Mouse (Mus musculus): ENCODE measurements around the gene Slc35c2. TPM values are rescaled to one million over a fixed set of nuclear protein-coding genes. Genes with fewer than 3 reads are reported as not detected.
A peak's percentile ranks its signal among the peaks of the same experiment; 100 is the strongest.

Gene Slc35c2
- polyA plus RNA-seq, 1 experiment = 82.3 TPM

- H3K36me3 ChIP-seq (ENCODE audit: control insufficient read depth, insufficient read depth, low read length) = no peaks in the 10 kb centered on the region
- 2% methylated on average over 57 of the region's 60 CpGs for WGBS
- peak; percentile 4 for DNase-seq
- 0 out of 2 replicates have a peak within 1 kb of the TSS, but pooled peaks have one; percentile 2 for H3K4me3 ChIP-seq (ENCODE audit: control insufficient read depth, insufficient read depth, low read length)
- no peaks in the 10 kb centered on the region for H3K4me1 ChIP-seq (replicated peaks; ENCODE audit: control insufficient read depth, insufficient read depth, low read length)
- H3K27me3 ChIP-seq (ENCODE audit: control insufficient read depth, insufficient read depth, low read length) = peaks cover 22% of the 10 kb centered on the region
- TF ChIP-seq POLR2A (IDR thresholded peaks at IDR 0.05; ENCODE audit: control insufficient read depth, extremely low read depth, insufficient read depth, low read length, poor library complexity) = no peak
- no peak for TF ChIP-seq CTCF (IDR thresholded peaks at IDR 0.05; ENCODE audit: borderline replicate concordance, control insufficient read depth, extremely low read depth, insufficient read depth, low read length, poor library complexity)
- H3K27ac ChIP-seq (ENCODE audit: control insufficient read depth, insufficient read depth, low read length) = no peak within 1 kb of the TSS
Observed at GRCm38 (mm10) chr2:165234613-165235291, 52.9 kb downstream of the Slc35c2 start, which contains the start of gene Cdh22. TSS of gene Cdh22 (minus strand) at chr2:165234853.

GRCm38 (mm10) chr2:165234291-165234612 is 53.4 kb downstream of the Slc35c2 start:
- Histone ChIP-seq H3K4me3 (ENCODE audit: control insufficient read depth, insufficient read depth, low read length) (0 out of 2 replicates have a peak overlapping the region, but pooled peaks have one; percentile 2), H3K27ac (ENCODE audit: control insufficient read depth, insufficient read depth, low read length) (no peak overlapping the region), H3K27me3 (ENCODE audit: control insufficient read depth, insufficient read depth, low read length) (peaks cover 22% of the 10 kb centered on the region), H3K36me3 (ENCODE audit: control insufficient read depth, insufficient read depth, low read length) (no peaks in the 10 kb centered on the region), H3K4me1 (replicated peaks; ENCODE audit: control insufficient read depth, insufficient read depth, low read length) (no peaks in the 10 kb centered on the region)
- DNase-seq = no peak
- 2% methylated on average over 41 of the region's 41 CpGs for WGBS
- TF ChIP-seq POLR2A (IDR thresholded peaks at IDR 0.05; ENCODE audit: control insufficient read depth, extremely low read depth, insufficient read depth, low read length, poor library complexity) (no peak), CTCF (IDR thresholded peaks at IDR 0.05; ENCODE audit: borderline replicate concordance, control insufficient read depth, extremely low read depth, insufficient read depth, low read length, poor library complexity) (no peak)

GRCm38 (mm10) chr2:165233491-165234290 is 54.0 kb downstream of the Slc35c2 start:
- Histone ChIP-seq H3K4me1 (replicated peaks; ENCODE audit: control insufficient read depth, insufficient read depth, low read length) (no peaks in the 10 kb centered on the region), H3K27ac (ENCODE audit: control insufficient read depth, insufficient read depth, low read length) (no peak overlapping the region), H3K4me3 (ENCODE audit: control insufficient read depth, insufficient read depth, low read length) (no peak overlapping the region), H3K36me3 (ENCODE audit: control insufficient read depth, insufficient read depth, low read length) (no peaks in the 10 kb centered on the region), H3K27me3 (ENCODE audit: control insufficient read depth, insufficient read depth, low read length) (peaks cover 22% of the 10 kb centered on the region)
- WGBS = 6% methylated on average over 82 of the region's 82 CpGs
- peak; percentile 54 for DNase-seq
- no peak for TF ChIP-seq POLR2A (IDR thresholded peaks at IDR 0.05; ENCODE audit: control insufficient read depth, extremely low read depth, insufficient read depth, low read length, poor library complexity)
- TF ChIP-seq CTCF (IDR thresholded peaks at IDR 0.05; ENCODE audit: borderline replicate concordance, control insufficient read depth, extremely low read depth, insufficient read depth, low read length, poor library complexity) = 0 out of 2 replicates have a peak, but pooled peaks have one; percentile 34

- Histone ChIP-seq H3K4me3 (ENCODE audit: control insufficient read depth, insufficient read depth, low read length) (no peak overlapping the region), H3K27me3 (ENCODE audit: control insufficient read depth, insufficient read depth, low read length) (peaks cover 9% of the 10 kb centered on the region), H3K36me3 (ENCODE audit: control insufficient read depth, insufficient read depth, low read length) (no peaks in the 10 kb centered on the region), H3K4me1 (replicated peaks; ENCODE audit: control insufficient read depth, insufficient read depth, low read length) (no peaks in the 10 kb centered on the region), H3K27ac (ENCODE audit: control insufficient read depth, insufficient read depth, low read length) (no peak overlapping the region)
- TF ChIP-seq CTCF (IDR thresholded peaks at IDR 0.05; ENCODE audit: borderline replicate concordance, control insufficient read depth, extremely low read depth, insufficient read depth, low read length, poor library complexity) (no peak), POLR2A (IDR thresholded peaks at IDR 0.05; ENCODE audit: control insufficient read depth, extremely low read depth, insufficient read depth, low read length, poor library complexity) (no peak)
- WGBS = 83% methylated on average over 11 of the region's 11 CpGs
- no peak for DNase-seq
Observed at GRCm38 (mm10) chr2:165229050-165229449, 58.6 kb downstream of the Slc35c2 start.

Other genes starting within 250 kb of the Slc35c2 start
- 44.5 and 52.1 TPM in 2 replicates for gene Cd40, start 232.2 kb downstream of the Slc35c2 start, polyA plus RNA-seq (2012; rRNA removed)
- gene 1700025C18Rik, start 197.1 kb downstream of the Slc35c2 start, polyA plus RNA-seq (2012; rRNA removed) = not detected in 2 replicates
- 1.2 and 1.3 TPM in 2 replicates for gene Cdh22, start 53.0 kb downstream of the Slc35c2 start, polyA plus RNA-seq (2012; rRNA removed)
- 95.0 and 106 TPM in 2 replicates for gene Elmo2, start 38.6 kb upstream of the Slc35c2 start, polyA plus RNA-seq (2012; rRNA removed)
- not detected in 2 replicates for gene Zfp663, start 80.9 kb upstream of the Slc35c2 start, polyA plus RNA-seq (2012; rRNA removed)
- 0.23 and 0.31 TPM in 2 replicates for gene Zfp334, start 100.4 kb upstream of the Slc35c2 start, polyA plus RNA-seq (2012; rRNA removed)
- 0.37 and 0.44 TPM in 2 replicates for gene Ocstamp, start 112.5 kb upstream of the Slc35c2 start, polyA plus RNA-seq (2012; rRNA removed)
- 2.1 and 2.2 TPM in 2 replicates for gene Slc13a3, start 185.4 kb upstream of the Slc35c2 start, polyA plus RNA-seq (2012; rRNA removed)
- gene Trp53rka, start 205.5 kb upstream of the Slc35c2 start, polyA plus RNA-seq (2012; rRNA removed) = 32.2 and 34.8 TPM in 2 replicates
- gene Slc2a10, start 215.9 kb upstream of the Slc35c2 start, polyA plus RNA-seq (2012; rRNA removed) = 0.75 and 1.00 TPM in 2 replicates